Mouse (Mus musculus): ENCODE results near the gene Pald1.

- TF ChIP-seq POLR2A (IDR thresholded peaks at IDR 0.05; ENCODE audit: control insufficient read depth, low read depth, low read length) (no peak), CTCF (IDR thresholded peaks at IDR 0.05; ENCODE audit: control insufficient read depth, insufficient read depth, insufficient replicate concordance, low read depth, low read length) (no peak)
Observed at GRCm38 (mm10) chr10:61429043-61429442, 45.7 kb upstream of the Pald1 start.
